Mouse (Mus musculus): ENCODE measurements around the gene Sema7a.

Sema7a gene

GRCm38 (mm10) chr9:57938225-57939055 lies 1.5 kb upstream of the Sema7a start:
- no peak for DNase-seq (ENCODE audit: low read depth, low spot score)

- DNase-seq (ENCODE audit: low read depth, low spot score): no peak
Observed at GRCm38 (mm10) chr9:57940349-57940794, 460 bp downstream of the Sema7a start.

GRCm38 (mm10) chr9:57940861-57941638 lies 1.1 kb downstream of the Sema7a start:
- no peak for DNase-seq (ENCODE audit: low read depth, low spot score)

GRCm38 (mm10) chr9:57942039-57942438 lies 2.1 kb downstream of the Sema7a start:
- DNase-seq (ENCODE audit: low read depth, low spot score): no peak

GRCm38 (mm10) chr9:57943067-57943466 lies 3.2 kb downstream of the Sema7a start:
- DNase-seq (ENCODE audit: low read depth, low spot score): no peak

- no peak for DNase-seq (ENCODE audit: low read depth, low spot score)
Observed at GRCm38 (mm10) chr9:57944572-57944971, 4.7 kb downstream of the Sema7a start.

- DNase-seq (ENCODE audit: low read depth, low spot score): no peak
Observed at GRCm38 (mm10) chr9:57945771-57946616, 6.1 kb downstream of the Sema7a start.

- no peak for DNase-seq (ENCODE audit: low read depth, low spot score)
Observed at GRCm38 (mm10) chr9:57947381-57948030, 7.6 kb downstream of the Sema7a start.

- no peak for DNase-seq (ENCODE audit: low read depth, low spot score)
Observed at GRCm38 (mm10) chr9:57948333-57948931, 8.5 kb downstream of the Sema7a start.

GRCm38 (mm10) chr9:57949102-57949704 lies 9.3 kb downstream of the Sema7a start:
- no peak for DNase-seq (ENCODE audit: low read depth, low spot score)

- no peak for DNase-seq (ENCODE audit: low read depth, low spot score)
Observed at GRCm38 (mm10) chr9:57949879-57950278, 10.0 kb downstream of the Sema7a start.

GRCm38 (mm10) chr9:57950519-57950918 lies 10.6 kb downstream of the Sema7a start:
- no peak for DNase-seq (ENCODE audit: low read depth, low spot score)

GRCm38 (mm10) chr9:57951993-57952392 lies 12.1 kb downstream of the Sema7a start:
- no peak for DNase-seq (ENCODE audit: low read depth, low spot score)

GRCm38 (mm10) chr9:57954962-57955744 lies 15.2 kb downstream of the Sema7a start:
- no peak for DNase-seq (ENCODE audit: low read depth, low spot score)

GRCm38 (mm10) chr9:57955764-57956163 lies 15.9 kb downstream of the Sema7a start:
- no peak for DNase-seq (ENCODE audit: low read depth, low spot score)

- DNase-seq (ENCODE audit: low read depth, low spot score): no peak
Observed at GRCm38 (mm10) chr9:57956196-57956837, 16.4 kb downstream of the Sema7a start.

GRCm38 (mm10) chr9:57956838-57957236 lies 16.9 kb downstream of the Sema7a start:
- no peak for DNase-seq (ENCODE audit: low read depth, low spot score)

GRCm38 (mm10) chr9:57958615-57959014 lies 18.7 kb downstream of the Sema7a start:
- DNase-seq (ENCODE audit: low read depth, low spot score): no peak

GRCm38 (mm10) chr9:57959399-57959798 lies 19.5 kb downstream of the Sema7a start:
- no peak for DNase-seq (ENCODE audit: low read depth, low spot score)
